Mouse (Mus musculus) granulocyte monocyte progenitor cell, adult 5-6 weeks (primary cell): Measurements from ENCODE around the gene Cmtm2a. TPM values are rescaled to one million over a fixed set of nuclear protein-coding genes. Genes with fewer than 3 reads are reported as not detected.
"Not testable (repeated sequence)": the region's sequence is repeated elsewhere in the genome, so short reads cannot be mapped to it uniquely, and the experiment has no call there.

Source experiments
- ATAC-seq: replicated peaks from 2 replicates; pipeline ENCODE4 v1.8.0; 2016; ENCODE audit warnings: mild to moderate bottlenecking, moderate TSS enrichment, inconsistent platforms; ENCODE audit not compliant: poor library complexity, severe bottlenecking
- total RNA-seq, 2 experiments: library from RNA; stranded (forward) in 1 of 2; stranded (reverse) in 1 of 2; fragments of 200-712, 200-1000 nt in 1 of 2; fragments of >200 nt in 1 of 2; fragmentation: Nextera tagmentation in 1 of 2; gene quantifications; 2 replicates each; pipeline ENCODE4 v1.2.3; 2014 to 2017

Cmtm2a gene
- total RNA-seq (2014; fragmentation: Nextera tagmentation) (not detected in 2 replicates), total RNA-seq (2017) (not detected in 2 replicates)

GRCm38 (mm10) chr8:104293081-104293480 lies at the start of gene Cmtm2a:
Gene Cmtm2a, minus strand, starts transcription at chr8:104293181.
- not testable (repeated sequence) for ATAC-seq

GRCm38 (mm10) chr8:104342426-104342825 lies 49.4 kb upstream of the Cmtm2a start:
- ATAC-seq = no peak

- no peak for ATAC-seq
Observed at GRCm38 (mm10) chr8:104341678-104342077, 48.7 kb upstream of the Cmtm2a start.

GRCm38 (mm10) chr8:104341106-104341561 lies 48.2 kb upstream of the Cmtm2a start:
- peak; percentile 52 for ATAC-seq

- peak; percentile 58 for ATAC-seq
Observed at GRCm38 (mm10) chr8:104340233-104341105, 47.5 kb upstream of the Cmtm2a start.

GRCm38 (mm10) chr8:104339983-104340232 lies 46.9 kb upstream of the Cmtm2a start:
- ATAC-seq = no peak

- no peak for ATAC-seq
Observed at GRCm38 (mm10) chr8:104339229-104339982, 46.4 kb upstream of the Cmtm2a start, which contains the start of gene Cmtm3. Gene Cmtm3, plus strand, starts transcription at chr8:104339410.

- no peak for ATAC-seq
Observed at GRCm38 (mm10) chr8:104337890-104338289, 44.9 kb upstream of the Cmtm2a start.

GRCm38 (mm10) chr8:104336806-104337205 lies 43.8 kb upstream of the Cmtm2a start:
- no peak for ATAC-seq

- no peak for ATAC-seq
Observed at GRCm38 (mm10) chr8:104334196-104334595, 41.2 kb upstream of the Cmtm2a start.

- peak; percentile 86 for ATAC-seq
Observed at GRCm38 (mm10) chr8:104333786-104334185, 40.8 kb upstream of the Cmtm2a start.

GRCm38 (mm10) chr8:104332665-104333631 lies 40.0 kb upstream of the Cmtm2a start:
- no peak for ATAC-seq

- ATAC-seq = not testable (repeated sequence)
Observed at GRCm38 (mm10) chr8:104321930-104322329, 28.9 kb upstream of the Cmtm2a start, which contains the start of gene Cmtm2b. Gene Cmtm2b, plus strand, starts transcription at chr8:104322230.

- ATAC-seq = not testable (repeated sequence)
Observed at GRCm38 (mm10) chr8:104321267-104321666, 28.3 kb upstream of the Cmtm2a start, which contains the start of gene Gm11020. Gene Gm11020, plus strand, starts transcription at chr8:104321567.

- ATAC-seq = no peak
Observed at GRCm38 (mm10) chr8:104313311-104313710, 20.3 kb upstream of the Cmtm2a start.

- not testable (repeated sequence) for ATAC-seq
Observed at GRCm38 (mm10) chr8:104312023-104312422, 19.0 kb upstream of the Cmtm2a start.

- ATAC-seq = not testable (repeated sequence)
Observed at GRCm38 (mm10) chr8:104309441-104310155, 16.6 kb upstream of the Cmtm2a start, which contains the start of the genes Gm45711 and Cmtm1. Gene Gm45711, minus strand, starts transcription at chr8:104310081. Gene Cmtm1, minus strand, starts transcription at chr8:104310145.

- ATAC-seq = not testable (repeated sequence)
Observed at GRCm38 (mm10) chr8:104308341-104308740, 15.4 kb upstream of the Cmtm2a start.

- ATAC-seq = peak; percentile 59
Observed at GRCm38 (mm10) chr8:104304962-104305361, 12.0 kb upstream of the Cmtm2a start.
